Mouse (Mus musculus): Measurements from ENCODE around the gene Aspdh. TPM values are rescaled to one million over a fixed set of nuclear protein-coding genes. Genes with fewer than 3 reads are reported as not detected.

Aspdh gene
- polyA plus RNA-seq, 1 experiment from 2014 or later: 3.8 TPM

- no peak overlapping the region for H3K27ac ChIP-seq
- no peak overlapping the region for H3K9ac ChIP-seq
Measured at GRCm38 (mm10) chr7:44437933-44438332, 27.3 kb upstream of the Aspdh start.

GRCm38 (mm10) chr7:44439696-44440095 is 25.5 kb upstream of the Aspdh start:
- no peak overlapping the region for H3K4me3 ChIP-seq
- no peak overlapping the region for H3K4me2 ChIP-seq (replicated peaks)
- peaks cover 3% of the 10 kb centered on the region for H3K36me3 ChIP-seq
- H3K4me1 ChIP-seq: peaks cover 28% of the 10 kb centered on the region
- peaks cover 13% of the 10 kb centered on the region for H3K27me3 ChIP-seq (replicated peaks)
- no peak for ATAC-seq (ENCODE audit: low FRiP score, low read depth)
- 72% methylated on average over 2 of the region's 2 CpGs for WGBS
- H3K9ac ChIP-seq: no peak overlapping the region
- H3K9me3 ChIP-seq: no peaks in the 10 kb centered on the region
- no peak overlapping the region for H3K27ac ChIP-seq

More at GRCm38 (mm10) chr7:44437933-44438332, 27.3 kb upstream of the Aspdh start:
- H3K4me2 ChIP-seq (replicated peaks): no peak overlapping the region
- WGBS: 74% methylated on average over 8 of the region's 8 CpGs
- no peak for ATAC-seq (ENCODE audit: low FRiP score, low read depth)
- peaks cover 18% of the 10 kb centered on the region for H3K4me1 ChIP-seq
- H3K27me3 ChIP-seq (replicated peaks): no peaks in the 10 kb centered on the region; the same call in 1 of the 2 replicates
- peaks cover 3% of the 10 kb centered on the region; the same call in 1 of the 2 replicates for H3K36me3 ChIP-seq
- H3K4me3 ChIP-seq: no peak overlapping the region
- no peaks in the 10 kb centered on the region for H3K9me3 ChIP-seq

- H3K4me3 ChIP-seq: no peak overlapping the region
- no peak overlapping the region for H3K9ac ChIP-seq
- ATAC-seq (ENCODE audit: low FRiP score, low read depth): no peak
- peaks cover 20% of the 10 kb centered on the region for H3K27me3 ChIP-seq (replicated peaks)
- peaks cover 35% of the 10 kb centered on the region for H3K4me1 ChIP-seq
- H3K9me3 ChIP-seq: no peaks in the 10 kb centered on the region
- peaks cover 10% of the 10 kb centered on the region for H3K36me3 ChIP-seq
- WGBS: 90% methylated on average over 1 of the region's 1 CpGs
- no peak overlapping the region for H3K4me2 ChIP-seq (replicated peaks)
- no peak overlapping the region for H3K27ac ChIP-seq
Measured at GRCm38 (mm10) chr7:44440479-44440878, 24.7 kb upstream of the Aspdh start.

GRCm38 (mm10) chr7:44441180-44441579 is 24.0 kb upstream of the Aspdh start:
- H3K27me3 ChIP-seq (replicated peaks): peaks cover 22% of the 10 kb centered on the region
- H3K9ac ChIP-seq: peak overlapping the region; percentile 85
- no peaks in the 10 kb centered on the region for H3K9me3 ChIP-seq
- H3K27ac ChIP-seq: peak overlapping the region; percentile 89; the same call in 1 of the 2 replicates
- peak overlapping the region; percentile 88 for H3K4me2 ChIP-seq (replicated peaks)
- peaks cover 41% of the 10 kb centered on the region for H3K4me1 ChIP-seq
- WGBS: 6% methylated on average over 1 of the region's 1 CpGs
- peak overlapping the region; percentile 49; the same call in 1 of the 2 replicates for H3K4me3 ChIP-seq
- peaks cover 16% of the 10 kb centered on the region for H3K36me3 ChIP-seq
- ATAC-seq (ENCODE audit: low FRiP score, low read depth): no peak

GRCm38 (mm10) chr7:44441648-44442109 is 23.5 kb upstream of the Aspdh start:
- Histone ChIP-seq H3K4me2 (replicated peaks) (peak overlapping the region; percentile 88), H3K36me3 (peaks cover 20% of the 10 kb centered on the region), H3K9me3 (no peaks in the 10 kb centered on the region), H3K9ac (peak overlapping the region; percentile 85), H3K27me3 (replicated peaks) (peaks cover 22% of the 10 kb centered on the region), H3K4me3 (peak overlapping the region; percentile 49), H3K27ac (peak overlapping the region; percentile 89), H3K4me1 (peaks cover 45% of the 10 kb centered on the region)
- 0% methylated on average over 14 of the region's 14 CpGs for WGBS
- ATAC-seq (ENCODE audit: low FRiP score, low read depth): peak; percentile 57

GRCm38 (mm10) chr7:44442407-44442821 is 22.8 kb upstream of the Aspdh start:
- Histone ChIP-seq H3K4me2 (replicated peaks) (peak overlapping the region; percentile 88), H3K36me3 (peaks cover 25% of the 10 kb centered on the region), H3K9me3 (no peaks in the 10 kb centered on the region), H3K4me3 (peak overlapping the region; percentile 49), H3K4me1 (peaks cover 49% of the 10 kb centered on the region), H3K9ac (peak overlapping the region; percentile 85), H3K27ac (peak overlapping the region; percentile 89), H3K27me3 (replicated peaks) (peaks cover 22% of the 10 kb centered on the region)
- ATAC-seq (ENCODE audit: low FRiP score, low read depth): peak; percentile 36
- under 1% methylated on average over 14 of the region's 14 CpGs for WGBS

- H3K9ac ChIP-seq: peak overlapping the region; percentile 85
- H3K4me2 ChIP-seq (replicated peaks): peak overlapping the region; percentile 88
- WGBS: 8% methylated on average over 20 of the region's 20 CpGs
- H3K4me3 ChIP-seq: peak overlapping the region; percentile 49
- peaks cover 36% of the 10 kb centered on the region for H3K36me3 ChIP-seq
- peaks cover 22% of the 10 kb centered on the region for H3K27me3 ChIP-seq (replicated peaks)
- peaks cover 44% of the 10 kb centered on the region for H3K4me1 ChIP-seq
- ATAC-seq (ENCODE audit: low FRiP score, low read depth): peak; percentile 51
- H3K27ac ChIP-seq: peak overlapping the region; percentile 89; the same call in 1 of the 2 replicates
- H3K9me3 ChIP-seq: no peaks in the 10 kb centered on the region
Measured at GRCm38 (mm10) chr7:44443268-44444173, 21.7 kb upstream of the Aspdh start.

- Histone ChIP-seq H3K4me1 (peaks cover 51% of the 10 kb centered on the region), H3K4me3 (peak overlapping the region; percentile 31), H3K4me2 (replicated peaks) (peak overlapping the region; percentile 88), H3K9me3 (no peaks in the 10 kb centered on the region), H3K27ac (no peak overlapping the region), H3K9ac (peak overlapping the region; percentile 46), H3K27me3 (replicated peaks) (peaks cover 22% of the 10 kb centered on the region), H3K36me3 (peaks cover 49% of the 10 kb centered on the region)
- ATAC-seq (ENCODE audit: low FRiP score, low read depth): no peak
- 14% methylated on average over 29 of the region's 29 CpGs for WGBS
Measured at GRCm38 (mm10) chr7:44444886-44445527, 20.2 kb upstream of the Aspdh start.

- Histone ChIP-seq H3K4me2 (replicated peaks) (peak overlapping the region; percentile 88), H3K27ac (no peak overlapping the region), H3K9ac (peak overlapping the region; percentile 46; the same call in 1 of the 2 replicates), H3K27me3 (replicated peaks) (peaks cover 22% of the 10 kb centered on the region), H3K9me3 (no peaks in the 10 kb centered on the region), H3K4me3 (peak overlapping the region; percentile 31), H3K4me1 (peaks cover 51% of the 10 kb centered on the region), H3K36me3 (peaks cover 49% of the 10 kb centered on the region)
- WGBS: 19% methylated on average over 7 of the region's 7 CpGs
- no peak for ATAC-seq (ENCODE audit: low FRiP score, low read depth)
Measured at GRCm38 (mm10) chr7:44445528-44445923, 19.7 kb upstream of the Aspdh start.

- Histone ChIP-seq H3K4me2 (replicated peaks) (peak overlapping the region; percentile 88), H3K27ac (0 out of 2 replicates have a peak overlapping the region, but pooled peaks have one; percentile 6), H3K27me3 (replicated peaks) (peaks cover 22% of the 10 kb centered on the region), H3K36me3 (peaks cover 49% of the 10 kb centered on the region), H3K4me1 (peaks cover 49% of the 10 kb centered on the region), H3K4me3 (no peak overlapping the region), H3K9me3 (no peaks in the 10 kb centered on the region), H3K9ac (no peak overlapping the region)
- no peak for ATAC-seq (ENCODE audit: low FRiP score, low read depth)
- 50% methylated on average over 12 of the region's 12 CpGs for WGBS
Measured at GRCm38 (mm10) chr7:44446070-44446855, 18.9 kb upstream of the Aspdh start.

- no peak overlapping the region for H3K27ac ChIP-seq
- ATAC-seq (ENCODE audit: low FRiP score, low read depth): no peak
- no peaks in the 10 kb centered on the region for H3K27me3 ChIP-seq (replicated peaks)
- peaks cover 24% of the 10 kb centered on the region for H3K4me1 ChIP-seq
- 10% methylated on average over 2 of the region's 3 CpGs for WGBS
- H3K9me3 ChIP-seq: peaks cover 3% of the 10 kb centered on the region; the same call in 1 of the 2 replicates
- no peak overlapping the region for H3K4me2 ChIP-seq (replicated peaks)
- no peak overlapping the region for H3K4me3 ChIP-seq
- peaks cover 48% of the 10 kb centered on the region for H3K36me3 ChIP-seq
- H3K9ac ChIP-seq: no peak overlapping the region
Measured at GRCm38 (mm10) chr7:44453256-44453655, 11.9 kb upstream of the Aspdh start.

All from neural tube, embryonic 12.5 days (tissue).